Mouse (Mus musculus) heart, embryonic 15.5 days (tissue): Measurements from ENCODE around the gene Sox2. TPM values are rescaled to one million over a fixed set of nuclear protein-coding genes. Genes with fewer than 3 reads are reported as not detected.

Experiments
- ATAC-seq: fragments of 200-750 bp; cut with Nextera tagmentation; replicated peaks from 2 replicates; pipeline ENCODE4 v1.8.0; 2017; ENCODE audit warnings: low read depth, moderate TSS enrichment; ENCODE audit not compliant: insufficient number of reproducible peaks, insufficient read depth, low FRiP score
- H3K27ac ChIP-seq: fragments of 300-500 bp; sonication (generic); 2 replicates; pipeline ENCODE4 v1.5.1; 2015; ENCODE audit warnings: mild to moderate bottlenecking, inconsistent platforms
- H3K27me3 ChIP-seq: fragments of 300-500 bp; sonication (generic); 2 replicates; pipeline ENCODE4 v1.6.1; 2015; ENCODE audit warnings: inconsistent platforms
- H3K36me3 ChIP-seq: fragments of 300-500 bp; sonication (generic); 2 replicates; pipeline ENCODE4 v1.6.1; 2015; ENCODE audit warnings: mild to moderate bottlenecking, inconsistent platforms
- H3K4me1 ChIP-seq: fragments of 300-500 bp; sonication (generic); replicated peaks from 2 replicates; pipeline ENCODE4 v1.6.1; 2015; ENCODE audit warnings: inconsistent platforms
- H3K4me2 ChIP-seq: fragments of 300-500 bp; sonication (generic); 2 replicates; pipeline ENCODE4 v1.6.1; 2015; ENCODE audit warnings: inconsistent platforms, mild to moderate bottlenecking, moderate library complexity
- H3K4me3 ChIP-seq: fragments of 300-500 bp; sonication (generic); 2 replicates; pipeline ENCODE4 v1.5.1; 2015; ENCODE audit warnings: mild to moderate bottlenecking, inconsistent platforms
- H3K9ac ChIP-seq: fragments of 300-500 bp; sonication (generic); 2 replicates; pipeline ENCODE4 v1.6.1; 2015; ENCODE audit warnings: mild to moderate bottlenecking, inconsistent platforms
- H3K9me3 ChIP-seq: fragments of 300-500 bp; sonication (generic); replicated peaks from 2 replicates; pipeline ENCODE4 v1.6.1; 2016; ENCODE audit warnings: inconsistent platforms
- WGBS: fragments of 180-500 bp; shearing (Covaris S2); methylation state at CpG from one replicate; pipeline ENCODE4 v1.1.7; 2015; ENCODE audit warnings: mixed read lengths; 5-methylcytosine and 5-hydroxymethylcytosine counted together
- microRNA counts: library from miRNA; unstranded; fragments of <30 nt; microRNA quantifications from one replicate; lab custom pipeline; 2016
- microRNA-seq: library from miRNA; unstranded; fragments of <30 nt; microRNA quantifications from one replicate; pipeline ENCODE4, GENCODE M21; 2016
- polyA plus RNA-seq: library from polyadenylated mRNA; unstranded; fragments of >200 nt; fragmentation: Nextera tagmentation; extraction: Ambion mirVana; gene quantifications from 2 replicates; pipeline ENCODE4 v1.2.1, GENCODE M21; 2015

Sox2 gene
- polyA plus RNA-seq, 1 experiment from 2014 or later = 0.26 TPM

DNA sequence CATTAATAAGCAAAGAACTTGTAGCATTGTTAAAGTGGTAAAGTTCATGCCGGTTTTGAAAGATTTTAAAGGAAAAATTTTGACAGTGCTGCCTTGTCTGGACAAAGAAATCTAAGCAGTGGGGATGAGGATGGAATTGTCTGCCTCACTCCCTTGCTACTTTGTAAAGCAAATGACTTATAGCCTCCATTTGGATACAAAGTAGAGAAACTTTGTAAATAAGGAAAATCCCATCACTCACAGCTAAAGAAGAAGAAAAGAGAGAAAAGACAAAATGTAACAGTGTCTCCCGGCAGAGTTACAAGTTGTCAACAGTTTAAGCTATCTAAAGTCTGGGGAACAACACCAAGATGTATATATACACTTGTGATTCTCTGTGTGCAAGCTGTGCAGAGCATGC lies 29.2 kb downstream of the Sox2 start:
- Histone ChIP-seq H3K4me1 (no peaks in the 10 kb centered on the region), H3K4me3 (no peak overlapping the region), H3K4me2 (no peak overlapping the region), H3K27me3 (peaks cover 5% of the 10 kb centered on the region; the same call in 1 of the 2 replicates), H3K27ac (no peak overlapping the region), H3K9ac (no peak overlapping the region), H3K36me3 (no peaks in the 10 kb centered on the region), H3K9me3 (no peaks in the 10 kb centered on the region)
- 58% methylated on average over 2 of the region's 2 CpGs for WGBS
- ATAC-seq = no peak

DNA sequence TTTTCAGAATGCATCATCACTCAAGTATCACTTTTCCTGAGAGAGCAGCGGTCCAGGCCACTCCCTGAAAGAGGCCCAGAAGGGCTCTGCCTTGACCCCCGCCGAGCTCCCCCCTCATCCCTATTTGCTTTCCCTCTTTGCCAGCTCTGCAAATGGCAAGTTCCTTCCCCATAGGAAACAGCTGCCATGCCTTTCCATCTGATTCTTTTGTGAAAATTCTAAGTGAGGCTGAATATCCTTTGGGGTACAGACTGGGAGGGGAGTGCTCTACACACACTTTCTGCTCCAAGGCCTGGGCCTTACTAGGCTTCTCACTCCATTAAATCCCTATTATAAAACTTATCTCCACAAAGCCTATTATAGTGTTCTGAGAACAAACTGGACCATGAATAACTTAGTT lies 29.7 kb downstream of the Sox2 start:
- Histone ChIP-seq H3K4me2 (no peak overlapping the region), H3K9ac (no peak overlapping the region), H3K36me3 (no peaks in the 10 kb centered on the region), H3K4me1 (no peaks in the 10 kb centered on the region), H3K27ac (no peak overlapping the region), H3K9me3 (no peaks in the 10 kb centered on the region), H3K4me3 (no peak overlapping the region), H3K27me3 (peaks cover 5% of the 10 kb centered on the region; the same call in 1 of the 2 replicates)
- ATAC-seq = no peak
- 32% methylated on average over 3 of the region's 3 CpGs for WGBS

GRCm38 (mm10) chr3:34688072-34688471 lies 37.9 kb downstream of the Sox2 start:
- no peak overlapping the region for H3K4me3 ChIP-seq
- no peak overlapping the region for H3K4me2 ChIP-seq
- H3K36me3 ChIP-seq = no peaks in the 10 kb centered on the region
- H3K9me3 ChIP-seq = no peaks in the 10 kb centered on the region
- no peak overlapping the region for H3K9ac ChIP-seq
- WGBS = 78% methylated on average over 6 of the region's 6 CpGs
- peaks cover 11% of the 10 kb centered on the region for H3K4me1 ChIP-seq
- no peaks in the 10 kb centered on the region for H3K27me3 ChIP-seq
- no peak overlapping the region for H3K27ac ChIP-seq
- ATAC-seq = no peak

DNA sequence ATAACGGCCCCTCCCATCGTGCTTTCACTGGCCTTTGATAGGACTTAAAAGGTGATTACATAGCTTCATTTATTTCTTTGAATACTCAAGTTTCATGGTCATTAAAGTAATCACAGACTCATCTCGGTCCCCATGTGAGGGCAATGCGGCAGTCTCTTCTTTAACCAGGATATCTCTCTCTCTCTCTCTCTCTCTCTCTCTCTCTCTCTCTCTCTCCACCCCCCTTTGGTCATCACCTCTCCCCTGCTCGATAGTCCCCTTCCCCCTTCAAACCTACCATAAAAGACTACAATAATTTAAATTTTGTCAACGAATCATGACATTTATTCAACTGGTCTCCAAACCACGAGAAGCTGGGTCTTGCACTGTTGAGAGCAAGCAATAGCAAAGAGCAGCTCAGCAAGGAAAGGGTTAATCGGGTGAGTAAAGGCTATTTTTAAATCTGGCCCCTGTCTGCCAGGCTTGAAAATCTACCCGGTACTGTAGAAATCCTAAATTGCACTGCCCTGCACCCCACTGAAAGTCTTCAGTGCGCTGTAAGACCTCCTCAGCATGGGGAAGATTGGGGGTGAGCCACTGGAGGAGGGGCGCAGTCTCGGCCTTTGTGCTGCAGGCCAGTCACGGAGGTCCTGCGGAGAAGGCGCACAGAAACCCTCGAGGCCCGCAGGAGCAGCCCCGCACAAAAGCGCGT lies 41.6 kb downstream of the Sox2 start:
- Histone ChIP-seq H3K4me1 (peaks cover 11% of the 10 kb centered on the region), H3K4me2 (peak overlapping the region; percentile 75), H3K27ac (no peak overlapping the region), H3K9me3 (no peaks in the 10 kb centered on the region), H3K27me3 (no peaks in the 10 kb centered on the region), H3K36me3 (no peaks in the 10 kb centered on the region), H3K9ac (peak overlapping the region; percentile 48), H3K4me3 (peak overlapping the region; percentile 45)
- WGBS = 11% methylated on average over 20 of the region's 20 CpGs
- ATAC-seq = peak; percentile 22; the same call in 1 of the 2 replicates

DNA sequence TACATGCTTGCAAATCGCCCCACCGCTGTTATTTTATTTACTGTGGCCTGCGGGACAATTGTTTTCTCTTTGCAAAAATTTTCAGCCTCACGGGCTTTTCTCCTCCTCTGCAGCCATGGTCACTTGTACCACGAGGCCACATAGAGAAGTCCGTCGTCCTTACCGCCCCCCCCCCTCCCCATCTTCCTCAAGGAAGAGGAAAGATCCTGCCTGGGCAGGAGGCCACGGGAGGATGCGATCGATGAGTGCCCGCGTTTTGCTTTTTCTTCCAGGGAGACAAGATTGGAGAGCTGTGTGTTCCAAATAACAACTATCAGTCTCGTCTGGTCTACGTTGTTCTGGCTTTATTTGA lies 42.2 kb downstream of the Sox2 start:
- Histone ChIP-seq H3K27ac (no peak overlapping the region), H3K9ac (peak overlapping the region; percentile 48), H3K4me1 (peaks cover 11% of the 10 kb centered on the region), H3K4me2 (peak overlapping the region; percentile 75), H3K4me3 (peak overlapping the region; percentile 45), H3K36me3 (no peaks in the 10 kb centered on the region), H3K9me3 (no peaks in the 10 kb centered on the region), H3K27me3 (no peaks in the 10 kb centered on the region)
- ATAC-seq = no peak
- 22% methylated on average over 14 of the region's 15 CpGs for WGBS

MicroRNAs within 50 kb of the gene (microRNA counts, 519-probe panel; counts per million panel counts)
- microRNA mmu-miR-1897-3p (lab: Ali Mortazavi, UCI) = not detected

Small RNAs within 50 kb of the gene (microRNA-seq; reads per million reads assigned to microRNA genes)
- gene Mir1897 = not detected
